Mouse (Mus musculus): ENCODE measurements at regions not wholly inside any gene's neighbourhood (a gene's known extent, or its start where the extent isn't known, plus 50 kb on each side); places are given as distances from the start of the nearest gene placed in this dataset.

DNA sequence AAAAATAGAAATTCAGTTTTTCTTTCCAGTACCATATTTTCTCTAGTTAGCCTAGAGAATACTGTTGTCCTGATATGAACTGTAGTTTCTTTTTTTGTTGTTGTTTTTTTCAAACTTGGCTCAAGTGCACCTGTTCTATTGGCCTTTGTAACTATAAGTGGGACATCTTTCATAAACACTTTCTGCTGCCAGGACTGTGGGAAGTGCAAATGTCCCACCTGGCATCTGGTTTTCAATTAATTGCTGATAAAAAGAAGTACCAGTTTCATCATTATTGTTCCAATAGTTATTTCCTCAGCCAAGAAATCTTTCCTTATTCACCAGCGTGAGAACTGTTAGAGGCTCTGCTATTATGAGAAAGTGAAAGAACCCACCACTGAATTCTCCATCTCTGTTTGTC is 695.0 kb downstream of the Epha4 start:
- Histone ChIP-seq H3K9ac (replicated peaks; ENCODE audit: low read depth, low read length) (no peak overlapping the region), H3K27ac (ENCODE audit: low read depth, low read length) (no peak overlapping the region), H3K4me2 (ENCODE audit: low read depth, low read length) (no peak overlapping the region), H3K4me3 (ENCODE audit: low read depth, low read length) (no peak overlapping the region), H3K4me1 (ENCODE audit: control insufficient read depth, insufficient read depth, low read length) (no peaks in the 10 kb centered on the region), H3K36me3 (ENCODE audit: control insufficient read depth, insufficient read depth, low read length) (no peaks in the 10 kb centered on the region), H3K9me3 (ENCODE audit: control insufficient read depth, low read length) (no peaks in the 10 kb centered on the region), H3K27me3 (ENCODE audit: control insufficient read depth, insufficient read depth, low read length) (no peaks in the 10 kb centered on the region)
- ATAC-seq (ENCODE audit: low read depth): no peak
- 88% methylated on average over 1 of the region's 1 CpGs for WGBS

DNA sequence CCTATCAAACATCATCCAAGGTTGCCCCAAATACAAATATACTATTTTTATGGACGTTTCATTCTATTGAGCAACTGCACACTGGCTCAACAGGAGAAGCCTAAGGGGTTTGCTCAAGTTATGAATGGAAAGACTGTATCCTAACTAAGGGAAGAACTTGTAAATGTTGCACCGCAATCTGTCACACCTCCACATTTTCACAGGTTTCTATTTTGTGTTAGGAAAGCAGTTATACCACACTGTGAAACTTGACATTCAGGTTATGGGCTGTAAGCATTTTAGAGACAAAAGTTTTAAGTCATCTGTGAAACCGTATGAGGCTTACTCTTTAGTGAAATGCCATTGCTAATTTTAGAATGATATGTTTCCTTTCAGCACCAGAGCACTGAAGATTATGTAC is 693.3 kb downstream of the Epha4 start:
- no peak overlapping the region for H3K9ac ChIP-seq (replicated peaks; ENCODE audit: low read depth, low read length)
- H3K4me2 ChIP-seq (ENCODE audit: low read depth, low read length): no peak overlapping the region
- H3K4me3 ChIP-seq (ENCODE audit: low read depth, low read length): no peak overlapping the region
- WGBS: 76% methylated on average over 3 of the region's 3 CpGs
- H3K9me3 ChIP-seq (ENCODE audit: control insufficient read depth, low read length): no peaks in the 10 kb centered on the region
- no peaks in the 10 kb centered on the region for H3K27me3 ChIP-seq (ENCODE audit: control insufficient read depth, insufficient read depth, low read length)
- ATAC-seq (ENCODE audit: low read depth): no peak
- no peaks in the 10 kb centered on the region for H3K36me3 ChIP-seq (ENCODE audit: control insufficient read depth, insufficient read depth, low read length)
- H3K27ac ChIP-seq (ENCODE audit: low read depth, low read length): no peak overlapping the region
- no peaks in the 10 kb centered on the region for H3K4me1 ChIP-seq (ENCODE audit: control insufficient read depth, insufficient read depth, low read length)

DNA sequence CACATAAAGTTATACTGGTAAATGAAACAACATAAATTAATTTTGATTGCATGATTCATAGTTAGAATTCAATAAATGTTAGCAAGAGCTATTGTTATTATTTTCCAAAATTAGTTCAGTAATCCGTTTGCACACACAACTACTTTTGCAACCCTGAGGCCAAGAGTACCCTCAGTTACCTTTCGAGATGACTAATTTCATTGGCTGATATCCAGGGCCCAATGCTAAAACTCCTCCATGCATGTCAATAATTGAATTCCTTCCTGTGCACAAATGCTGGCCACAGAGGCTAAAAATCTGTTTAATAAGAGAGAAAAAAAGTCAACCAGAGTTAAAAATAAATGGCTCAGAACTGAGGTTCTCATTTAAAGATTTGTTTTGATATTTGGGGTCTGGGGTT is 685.2 kb downstream of the Epha4 start:
- Histone ChIP-seq H3K4me2 (ENCODE audit: low read depth, low read length) (no peak overlapping the region), H3K9ac (replicated peaks; ENCODE audit: low read depth, low read length) (no peak overlapping the region), H3K27ac (ENCODE audit: low read depth, low read length) (no peak overlapping the region), H3K4me1 (ENCODE audit: control insufficient read depth, insufficient read depth, low read length) (no peaks in the 10 kb centered on the region), H3K4me3 (ENCODE audit: low read depth, low read length) (no peak overlapping the region), H3K36me3 (ENCODE audit: control insufficient read depth, insufficient read depth, low read length) (no peaks in the 10 kb centered on the region), H3K27me3 (ENCODE audit: control insufficient read depth, insufficient read depth, low read length) (no peaks in the 10 kb centered on the region), H3K9me3 (ENCODE audit: control insufficient read depth, low read length) (no peaks in the 10 kb centered on the region)
- no peak for ATAC-seq (ENCODE audit: low read depth)
- WGBS: 68% methylated on average over 2 of the region's 2 CpGs

DNA sequence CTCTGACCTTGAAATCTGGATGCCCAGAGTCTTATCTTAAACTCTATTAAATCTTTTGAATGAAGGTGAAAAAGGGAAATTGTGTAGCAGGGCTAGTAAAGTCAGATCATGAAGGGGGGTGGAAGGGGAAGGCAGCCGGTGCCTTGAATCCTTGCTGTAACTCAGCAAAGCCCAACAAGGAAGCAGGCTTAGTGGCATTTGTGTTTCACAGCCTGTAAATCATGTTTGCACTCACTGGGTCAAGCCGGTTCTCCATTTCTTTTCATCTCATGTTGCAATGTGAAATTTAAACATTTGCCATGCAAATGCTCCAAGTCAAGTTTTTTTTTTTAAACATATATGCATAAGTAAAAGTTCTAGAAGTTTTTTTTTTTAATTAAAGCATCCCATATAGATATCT is 682.6 kb downstream of the Epha4 start:
- Histone ChIP-seq H3K4me3 (ENCODE audit: low read depth, low read length) (no peak overlapping the region), H3K4me2 (ENCODE audit: low read depth, low read length) (no peak overlapping the region), H3K27ac (ENCODE audit: low read depth, low read length) (no peak overlapping the region), H3K4me1 (ENCODE audit: control insufficient read depth, insufficient read depth, low read length) (no peaks in the 10 kb centered on the region), H3K9me3 (ENCODE audit: control insufficient read depth, low read length) (no peaks in the 10 kb centered on the region), H3K9ac (replicated peaks; ENCODE audit: low read depth, low read length) (no peak overlapping the region), H3K27me3 (ENCODE audit: control insufficient read depth, insufficient read depth, low read length) (no peaks in the 10 kb centered on the region), H3K36me3 (ENCODE audit: control insufficient read depth, insufficient read depth, low read length) (no peaks in the 10 kb centered on the region)
- ATAC-seq (ENCODE audit: low read depth): no peak
- 52% methylated on average over 2 of the region's 2 CpGs for WGBS

DNA sequence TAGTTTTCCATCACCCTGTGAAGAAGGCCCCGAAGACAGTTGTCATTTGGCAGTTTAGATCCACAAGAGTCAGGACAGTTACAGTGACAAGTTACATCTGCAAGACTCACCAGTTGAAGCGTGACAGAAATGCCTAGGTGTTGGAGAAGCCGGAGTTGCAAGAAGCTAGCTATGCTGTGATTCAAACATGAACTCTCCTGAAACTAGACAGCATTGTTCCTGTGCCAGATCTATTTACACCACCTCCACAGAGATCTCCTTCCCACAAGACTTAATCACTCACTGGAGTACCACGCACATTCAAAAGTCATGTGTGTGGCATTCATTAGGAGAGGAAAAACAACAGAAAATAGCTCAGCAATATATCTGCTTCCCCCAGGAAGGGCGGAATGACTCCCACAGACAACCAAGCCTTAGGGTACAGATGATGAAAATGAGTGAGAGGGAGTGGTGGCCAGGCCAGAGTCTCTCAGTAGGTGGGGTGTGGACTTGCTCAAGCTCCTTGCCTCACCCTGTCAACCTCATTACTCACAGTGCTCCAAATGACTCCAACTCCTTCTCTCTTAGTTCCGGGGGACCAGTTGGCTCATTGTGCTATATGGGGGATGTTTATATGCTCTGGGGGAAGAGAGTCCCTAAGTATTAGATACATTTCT is 679.7 kb downstream of the Epha4 start:
- no peaks in the 10 kb centered on the region for H3K4me1 ChIP-seq (ENCODE audit: control insufficient read depth, insufficient read depth, low read length)
- no peak overlapping the region for H3K27ac ChIP-seq (ENCODE audit: low read depth, low read length)
- no peaks in the 10 kb centered on the region for H3K27me3 ChIP-seq (ENCODE audit: control insufficient read depth, insufficient read depth, low read length)
- no peak overlapping the region for H3K4me3 ChIP-seq (ENCODE audit: low read depth, low read length)
- no peaks in the 10 kb centered on the region for H3K36me3 ChIP-seq (ENCODE audit: control insufficient read depth, insufficient read depth, low read length)
- WGBS: 88% methylated on average over 6 of the region's 6 CpGs
- no peak overlapping the region for H3K4me2 ChIP-seq (ENCODE audit: low read depth, low read length)
- no peak for ATAC-seq (ENCODE audit: low read depth)
- no peaks in the 10 kb centered on the region for H3K9me3 ChIP-seq (ENCODE audit: control insufficient read depth, low read length)
- no peak overlapping the region for H3K9ac ChIP-seq (replicated peaks; ENCODE audit: low read depth, low read length)

DNA sequence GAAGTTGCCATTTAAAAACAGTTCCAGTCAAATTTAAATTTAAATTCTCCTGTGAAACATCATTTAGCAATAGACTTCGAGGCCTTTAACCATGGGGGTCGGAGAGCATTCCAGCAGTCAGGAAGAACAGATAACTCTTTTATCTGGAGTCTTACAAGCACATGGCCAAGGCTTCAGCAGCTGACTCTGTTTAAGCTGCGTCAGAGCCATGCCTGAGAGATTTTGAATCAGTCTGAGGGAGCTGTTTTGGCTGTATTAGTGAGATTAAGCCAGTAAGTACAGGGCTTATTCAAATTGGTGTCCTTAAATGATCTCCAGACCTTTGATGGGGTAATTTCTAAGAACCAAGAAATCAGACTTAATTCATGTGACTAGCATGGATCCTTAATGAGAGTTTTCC is 665.5 kb downstream of the Epha4 start:
- 54% methylated on average over 3 of the region's 3 CpGs for WGBS
- ATAC-seq (ENCODE audit: low read depth): no peak
- H3K9ac ChIP-seq (replicated peaks; ENCODE audit: low read depth, low read length): no peak overlapping the region

DNA sequence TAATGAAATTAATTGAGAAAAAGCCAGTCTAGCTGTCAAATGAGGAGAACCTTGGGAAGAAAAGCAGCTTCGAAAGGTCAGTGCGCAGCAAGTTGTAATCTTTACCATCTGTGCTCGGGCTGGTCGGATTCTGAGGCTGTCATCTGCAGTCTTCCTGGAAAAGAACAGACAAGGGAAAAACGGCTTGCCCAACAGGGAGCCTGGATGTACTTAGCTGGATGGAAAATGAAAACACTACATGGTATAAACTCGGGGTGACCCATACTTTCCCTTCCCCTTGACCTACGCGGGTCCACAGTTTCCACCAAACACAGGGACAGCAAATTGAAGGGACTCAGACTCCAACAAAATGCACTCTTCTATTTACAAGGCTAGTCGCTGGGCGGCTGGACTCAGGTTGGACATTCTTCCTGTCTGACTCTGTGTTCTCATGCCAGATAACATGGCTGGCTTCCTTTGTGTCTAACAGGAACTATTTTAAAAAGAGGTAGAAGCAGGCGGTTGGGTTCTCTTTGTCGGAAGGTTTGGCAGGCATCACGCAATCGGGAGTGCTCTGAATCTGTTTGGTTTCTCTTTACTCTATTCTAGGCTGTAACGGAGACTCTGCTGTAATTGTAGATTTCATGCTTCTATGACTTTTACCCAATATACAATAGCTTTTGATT is 648.5 kb downstream of the Epha4 start:
- Histone ChIP-seq H3K9me3 (ENCODE audit: control insufficient read depth, low read length) (no peaks in the 10 kb centered on the region), H3K4me1 (ENCODE audit: control insufficient read depth, insufficient read depth, low read length) (no peaks in the 10 kb centered on the region), H3K4me2 (ENCODE audit: low read depth, low read length) (no peak overlapping the region), H3K36me3 (ENCODE audit: control insufficient read depth, insufficient read depth, low read length) (no peaks in the 10 kb centered on the region), H3K4me3 (ENCODE audit: low read depth, low read length) (no peak overlapping the region), H3K9ac (replicated peaks; ENCODE audit: low read depth, low read length) (no peak overlapping the region), H3K27me3 (ENCODE audit: control insufficient read depth, insufficient read depth, low read length) (no peaks in the 10 kb centered on the region), H3K27ac (ENCODE audit: low read depth, low read length) (no peak overlapping the region)
- 78% methylated on average over 15 of the region's 15 CpGs for WGBS
- ATAC-seq (ENCODE audit: low read depth): no peak

More for the DNA sequence above, 665.5 kb downstream of the Epha4 start:
- Histone ChIP-seq H3K36me3 (ENCODE audit: control insufficient read depth, insufficient read depth, low read length) (no peaks in the 10 kb centered on the region), H3K4me2 (ENCODE audit: low read depth, low read length) (no peak overlapping the region), H3K27me3 (ENCODE audit: control insufficient read depth, insufficient read depth, low read length) (no peaks in the 10 kb centered on the region), H3K4me3 (ENCODE audit: low read depth, low read length) (no peak overlapping the region), H3K27ac (ENCODE audit: low read depth, low read length) (no peak overlapping the region), H3K9me3 (ENCODE audit: control insufficient read depth, low read length) (no peaks in the 10 kb centered on the region), H3K4me1 (ENCODE audit: control insufficient read depth, insufficient read depth, low read length) (no peaks in the 10 kb centered on the region)

DNA sequence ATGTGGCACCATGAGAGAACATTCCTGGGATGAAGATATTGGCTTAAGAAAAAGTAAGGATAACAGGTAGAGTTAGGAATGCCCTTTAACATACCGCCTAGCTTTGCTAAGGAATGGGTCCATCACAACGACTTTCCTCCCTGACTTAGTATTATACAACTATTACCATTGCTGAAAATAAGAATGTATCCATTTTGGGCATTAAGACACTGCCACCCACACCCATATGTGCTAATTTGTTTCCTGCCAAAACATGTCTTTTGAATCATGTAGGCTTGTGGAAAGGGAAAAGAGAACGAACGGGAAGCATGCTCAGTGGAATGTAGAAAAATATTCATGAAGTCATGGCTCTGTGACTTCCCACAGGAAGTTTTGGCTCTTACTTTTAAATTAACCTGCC is 641.7 kb downstream of the Epha4 start:
- H3K4me1 ChIP-seq (ENCODE audit: control insufficient read depth, insufficient read depth, low read length): no peaks in the 10 kb centered on the region
- no peak overlapping the region for H3K4me2 ChIP-seq (ENCODE audit: low read depth, low read length)
- 87% methylated on average over 4 of the region's 4 CpGs for WGBS
- H3K27ac ChIP-seq (ENCODE audit: low read depth, low read length): no peak overlapping the region
- H3K9me3 ChIP-seq (ENCODE audit: control insufficient read depth, low read length): no peaks in the 10 kb centered on the region
- no peak for ATAC-seq (ENCODE audit: low read depth)
- no peak overlapping the region for H3K9ac ChIP-seq (replicated peaks; ENCODE audit: low read depth, low read length)
- H3K27me3 ChIP-seq (ENCODE audit: control insufficient read depth, insufficient read depth, low read length): no peaks in the 10 kb centered on the region
- H3K4me3 ChIP-seq (ENCODE audit: low read depth, low read length): no peak overlapping the region
- no peaks in the 10 kb centered on the region for H3K36me3 ChIP-seq (ENCODE audit: control insufficient read depth, insufficient read depth, low read length)

DNA sequence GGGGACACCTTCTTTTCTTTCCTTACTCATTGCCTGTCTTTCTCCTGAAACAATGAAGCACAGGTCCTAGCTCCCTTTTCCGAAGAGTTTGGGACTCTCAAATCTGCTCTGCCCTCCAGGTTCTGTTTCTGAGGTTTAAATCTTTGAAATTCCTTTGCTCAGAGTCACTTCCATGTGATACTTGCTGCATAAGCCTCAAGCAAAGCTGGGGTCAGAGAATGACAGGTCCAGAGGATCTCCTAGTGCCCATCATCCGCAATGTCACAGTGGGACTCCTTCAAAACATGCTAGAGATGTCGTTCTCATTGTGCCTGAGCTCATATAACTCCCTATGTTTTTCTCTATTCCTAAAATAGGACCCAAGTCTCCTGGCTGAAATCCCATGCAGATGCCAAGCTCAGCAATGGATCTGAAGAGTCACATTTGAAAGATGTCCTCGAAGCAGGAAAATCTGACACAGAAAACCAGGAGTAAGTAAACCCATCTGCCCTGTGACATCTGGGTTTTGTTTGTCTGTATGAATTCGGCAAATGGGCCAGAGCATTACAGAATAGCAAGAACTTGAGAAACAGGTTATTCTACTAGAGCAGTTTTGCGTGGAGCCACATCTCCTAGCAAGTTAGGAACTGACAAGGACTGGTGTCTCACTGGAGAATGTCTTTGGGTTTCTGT is 634.6 kb downstream of the Epha4 start:
- no peaks in the 10 kb centered on the region for H3K27me3 ChIP-seq (ENCODE audit: control insufficient read depth, insufficient read depth, low read length)
- H3K4me1 ChIP-seq (ENCODE audit: control insufficient read depth, insufficient read depth, low read length): no peaks in the 10 kb centered on the region
- WGBS: 85% methylated on average over 6 of the region's 6 CpGs
- H3K4me2 ChIP-seq (ENCODE audit: low read depth, low read length): no peak overlapping the region
- H3K9me3 ChIP-seq (ENCODE audit: control insufficient read depth, low read length): no peaks in the 10 kb centered on the region
- no peak for ATAC-seq (ENCODE audit: low read depth)
- H3K9ac ChIP-seq (replicated peaks; ENCODE audit: low read depth, low read length): no peak overlapping the region
- no peak overlapping the region for H3K27ac ChIP-seq (ENCODE audit: low read depth, low read length)
- no peaks in the 10 kb centered on the region for H3K36me3 ChIP-seq (ENCODE audit: control insufficient read depth, insufficient read depth, low read length)
- no peak overlapping the region for H3K4me3 ChIP-seq (ENCODE audit: low read depth, low read length)
